Mouse (Mus musculus) liver, embryonic 14.5 days (tissue): ENCODE measurements around the gene Stk38.

Source experiments
- CTCF ChIP-seq: IDR thresholded peaks from 2 replicates; pipeline ENCODE4 v1.5.1; 2016; ENCODE audit warnings: antibody characterized with exemption, low read depth, control low read depth
- EP300 ChIP-seq: IDR thresholded peaks from 2 replicates; pipeline ENCODE4 v1.6.1; 2016; ENCODE audit warnings: antibody characterized with exemption, low read depth

- no peak for TF ChIP-seq CTCF
- no peak for TF ChIP-seq EP300
Measured at GRCm38 (mm10) chr17:29056699-29057151, 48.9 kb upstream of the Stk38 start.
